ENCODE assay signal across 12 mouse cellular contexts in genomic region chr10:123120666-123121392, GRCm38 (mm10). TPM values are rescaled to one million over a fixed set of nuclear protein-coding genes. Genes with fewer than 3 reads are reported as not detected.
A peak's percentile ranks its signal among the peaks of the same experiment; 100 is the strongest.
DNase-seq lines count a peak whose midpoint lies in the region; ATAC-seq and TF ChIP-seq lines count a peak whose summit lies in the region.
"Had no signal": no experiment of that assay in that cellular context is flagged by ENCODE, and none has a peak within 500 bp of the region (broad histone marks: within the 10 kb centered on the region; RNA-seq: fewer than 3 reads in every experiment).

No protein-coding gene starts in this region.

- H3K36me3 ChIP-seq in forebrain, postnatal 0 days (ENCODE audit: insufficient read depth): peaks cover 84% of the 10 kb centered on the region
- peaks cover 84% of the 10 kb centered on the region for H3K36me3 ChIP-seq in forebrain, embryonic 15.5 days
- peaks cover 83% of the 10 kb centered on the region for H3K36me3 ChIP-seq in lung, embryonic 14.5 days (ENCODE audit: insufficient read depth)
- peaks cover 68% of the 10 kb centered on the region for H3K36me3 ChIP-seq in liver, embryonic 16.5 days (ENCODE audit: control insufficient read depth, insufficient read depth)

- H3K4me2 ChIP-seq in forebrain, postnatal 0 days (ENCODE audit: low read depth): no peak overlapping the region
- no peak overlapping the region for H3K4me2 ChIP-seq in forebrain, embryonic 15.5 days (replicated peaks)
- H3K4me2 ChIP-seq in lung, embryonic 14.5 days: no peak overlapping the region
- no peak overlapping the region for H3K4me2 ChIP-seq in liver, embryonic 16.5 days (ENCODE audit: low read depth, low read length)
- H3K4me2 ChIP-seq: heart, embryonic 15.5 days; limb, embryonic 13.5 days; midbrain, embryonic 12.5 days had no signal

- no peaks in the 10 kb centered on the region for H3K9me3 ChIP-seq in forebrain, postnatal 0 days (ENCODE audit: low read length)
- no peaks in the 10 kb centered on the region for H3K9me3 ChIP-seq in forebrain, embryonic 15.5 days
- H3K9me3 ChIP-seq in lung, embryonic 14.5 days (ENCODE audit: low read depth, low read length): no peaks in the 10 kb centered on the region
- no peaks in the 10 kb centered on the region for H3K9me3 ChIP-seq in liver, embryonic 16.5 days (replicated peaks; ENCODE audit: control insufficient read depth, low read length)
- H3K9me3 ChIP-seq: heart, embryonic 15.5 days; limb, embryonic 13.5 days; midbrain, embryonic 12.5 days had no signal

- ATAC-seq in forebrain, postnatal 0 days: no peak
- no peak for ATAC-seq in forebrain, embryonic 15.5 days (replicated peaks)
- no peak for ATAC-seq in lung, embryonic 14.5 days (ENCODE audit: insufficient read depth)
- ATAC-seq in liver, embryonic 16.5 days (ENCODE audit: low read depth): peak; percentile 73

- no peak overlapping the region for H3K4me3 ChIP-seq in forebrain, postnatal 0 days (ENCODE audit: low read depth, low read length)
- no peak overlapping the region for H3K4me3 ChIP-seq in forebrain, embryonic 15.5 days
- no peak overlapping the region for H3K4me3 ChIP-seq in lung, embryonic 14.5 days (ENCODE audit: low read depth, low read length)
- H3K4me3 ChIP-seq in liver, embryonic 16.5 days (ENCODE audit: low read depth, low read length): no peak overlapping the region
- H3K4me3 ChIP-seq: heart, embryonic 15.5 days; limb, embryonic 13.5 days; midbrain, embryonic 12.5 days had no signal

- no peak for DNase-seq in forebrain, postnatal 0 days
- no peak for DNase-seq in lung, embryonic 14.5 days
- DNase-seq in lung, postnatal 14 days: no peak
- DNase-seq in adipocyte (ENCODE audit: low spot score): peak; percentile 6
- DNase-seq in MN1 (ENCODE audit: low spot score): no peak
- DNase-seq in T-cell, adult 2 months (ENCODE audit: low spot score): no peak
- DNase-seq: cerebellum, adult 18-20 months had no signal

- no peaks in the 10 kb centered on the region for H3K4me1 ChIP-seq in forebrain, postnatal 0 days (ENCODE audit: insufficient read depth)
- H3K4me1 ChIP-seq in forebrain, embryonic 15.5 days: no peaks in the 10 kb centered on the region
- H3K4me1 ChIP-seq in lung, embryonic 14.5 days (ENCODE audit: insufficient read depth): no peaks in the 10 kb centered on the region
- no peaks in the 10 kb centered on the region for H3K4me1 ChIP-seq in liver, embryonic 16.5 days (ENCODE audit: control insufficient read depth, low read depth, low read length)
- H3K4me1 ChIP-seq: heart, embryonic 15.5 days; limb, embryonic 13.5 days; midbrain, embryonic 12.5 days had no signal

- whole genome bisulfite sequencing in forebrain, postnatal 0 days: 93% methylated on average over 14 of the region's 14 CpGs
- WGBS in forebrain, embryonic 15.5 days: 90% methylated on average over 14 of the region's 14 CpGs
- WGBS in lung, embryonic 14.5 days: 94% methylated on average over 14 of the region's 14 CpGs
- 90% methylated on average over 14 of the region's 14 CpGs for WGBS in liver, embryonic 16.5 days (ENCODE audit: insufficient replicate concordance)

- no peaks in the 10 kb centered on the region for H3K27me3 ChIP-seq in forebrain, postnatal 0 days (ENCODE audit: insufficient read depth, low read length)
- H3K27me3 ChIP-seq in forebrain, embryonic 15.5 days: no peaks in the 10 kb centered on the region
- no peaks in the 10 kb centered on the region for H3K27me3 ChIP-seq in lung, embryonic 14.5 days (ENCODE audit: insufficient read depth, low read length)
- no peaks in the 10 kb centered on the region for H3K27me3 ChIP-seq in liver, embryonic 16.5 days (ENCODE audit: control insufficient read depth, insufficient read depth, low read depth, low read length)
- H3K27me3 ChIP-seq: heart, embryonic 15.5 days; limb, embryonic 13.5 days; midbrain, embryonic 12.5 days had no signal

- TF ChIP-seq CTCF in forebrain, postnatal 0 days (IDR thresholded peaks at IDR 0.05; ENCODE audit: low read depth): peak; percentile 10; the same call in 1 of the 2 replicates
- TF ChIP-seq CTCF in lung, embryonic 14.5 days (IDR thresholded peaks at IDR 0.05; ENCODE audit: low read depth): peak; percentile 29

- no peak overlapping the region for H3K27ac ChIP-seq in forebrain, postnatal 0 days (ENCODE audit: low read depth, low read length)
- H3K27ac ChIP-seq in forebrain, embryonic 15.5 days (replicated peaks): no peak overlapping the region
- no peak overlapping the region for H3K27ac ChIP-seq in lung, embryonic 14.5 days (ENCODE audit: low read depth)
- no peak overlapping the region for H3K27ac ChIP-seq in liver, embryonic 16.5 days (ENCODE audit: low read length)
- H3K27ac ChIP-seq: heart, embryonic 15.5 days; limb, embryonic 13.5 days; midbrain, embryonic 12.5 days had no signal

- H3K9ac ChIP-seq in forebrain, postnatal 0 days: no peak overlapping the region
- no peak overlapping the region for H3K9ac ChIP-seq in forebrain, embryonic 15.5 days (replicated peaks)
- H3K9ac ChIP-seq in lung, embryonic 14.5 days: no peak overlapping the region
- H3K9ac ChIP-seq in liver, embryonic 16.5 days (ENCODE audit: low read depth, low read length): no peak overlapping the region
- H3K9ac ChIP-seq: heart, embryonic 15.5 days; limb, embryonic 13.5 days; midbrain, embryonic 12.5 days had no signal

RNA-seq across cellular contexts. Expression of gene Mon2, which starts 44.5 kb away (rescaled TPM):
- 41.3 and 58.7 TPM in 2 replicates for total RNA-seq in forebrain, postnatal 0 days (2014; rRNA removed)
- 12.4 and 15.1 TPM in 2 replicates for polyA plus RNA-seq in forebrain, postnatal 0 days (2015; fragmentation: Nextera tagmentation; extraction: Ambion mirVana)
- polyA plus RNA-seq in forebrain, embryonic 15.5 days (2015; fragmentation: Nextera tagmentation; extraction: Ambion mirVana): 27.0 and 27.8 TPM in 2 replicates
- 35.0 and 37.3 TPM in 2 replicates for polyA plus RNA-seq in lung, embryonic 14.5 days (2014; fragmentation: Nextera tagmentation; extraction: Ambion mirVana)
- polyA plus RNA-seq in liver, embryonic 16.5 days (2015; fragmentation: Nextera tagmentation; extraction: Ambion mirVana): 7.5 and 7.6 TPM in 2 replicates
